Mouse (Mus musculus) urinary bladder, postnatal 10 days (tissue): ENCODE data around the gene Gm3415.
"Not testable (repeated sequence)": the region's sequence is repeated elsewhere in the genome, so short reads cannot be mapped to it uniquely, and the experiment has no call there.

ENCODE experiments used
- DNase-seq: peaks from one replicate; pipeline ENCODE4 v3.0.0; 2022; ENCODE audit warnings: low spot score

Gm3415 gene

DNA sequence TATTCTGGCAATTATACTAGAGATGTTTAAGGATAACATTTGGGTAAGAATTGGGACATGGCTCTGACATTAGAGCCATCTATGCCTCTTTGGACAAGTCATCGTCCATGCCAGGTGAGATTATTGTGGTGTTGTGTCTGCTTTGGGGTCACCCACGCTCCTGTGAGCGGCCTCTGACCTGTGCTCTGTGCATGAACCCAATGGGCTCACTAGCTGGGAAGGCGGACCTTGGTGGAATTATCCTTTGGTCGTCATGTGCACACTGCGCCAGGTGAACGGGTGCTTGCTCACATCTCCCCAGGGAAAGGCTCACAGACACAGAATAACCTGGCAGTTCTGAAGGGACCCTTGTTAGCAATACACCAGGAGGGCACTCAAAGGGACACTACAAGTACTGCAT lies 43.3 kb downstream of the Gm3415 start:
- DNase-seq = not testable (repeated sequence)

DNA sequence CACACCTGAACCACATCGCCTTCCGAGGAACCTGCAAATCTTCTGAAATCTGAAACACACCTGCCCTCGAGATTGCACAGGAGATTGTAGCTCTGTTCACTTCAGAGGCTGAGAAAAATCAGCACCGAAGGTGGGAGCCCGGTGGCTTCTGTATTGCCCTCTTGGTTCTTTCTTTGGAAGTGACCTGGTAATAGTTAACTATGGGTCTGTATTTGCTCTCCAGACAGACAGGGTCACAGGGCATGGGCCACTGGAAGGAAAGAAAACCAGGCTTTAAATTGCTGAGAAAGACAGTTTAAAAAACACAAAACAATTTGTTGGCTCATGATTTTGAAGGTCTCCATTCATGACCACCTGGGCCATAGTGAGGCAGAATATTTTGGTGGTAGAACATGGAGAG lies 44.0 kb downstream of the Gm3415 start:
- DNase-seq = no peak

DNA sequence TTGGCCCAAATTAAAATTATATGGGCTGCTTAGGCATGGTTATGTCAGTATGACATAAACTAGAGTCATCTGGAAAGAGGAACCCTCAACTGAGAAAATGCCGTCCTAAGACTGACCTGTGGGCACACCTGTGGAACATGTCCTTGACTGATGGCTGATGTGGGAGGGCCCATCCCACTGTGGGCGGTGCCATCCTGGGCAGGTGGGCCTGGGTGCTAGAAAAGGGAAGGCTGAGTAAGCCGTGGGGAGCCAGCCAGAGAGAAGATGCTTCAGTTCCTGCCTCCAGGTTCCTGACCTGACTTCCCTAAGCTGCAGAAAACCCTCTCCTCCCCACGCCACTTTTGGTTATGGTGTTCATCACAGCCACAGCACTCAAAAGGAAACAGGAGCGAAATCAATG lies 50.3 kb downstream of the Gm3415 start:
- DNase-seq = no peak

DNA sequence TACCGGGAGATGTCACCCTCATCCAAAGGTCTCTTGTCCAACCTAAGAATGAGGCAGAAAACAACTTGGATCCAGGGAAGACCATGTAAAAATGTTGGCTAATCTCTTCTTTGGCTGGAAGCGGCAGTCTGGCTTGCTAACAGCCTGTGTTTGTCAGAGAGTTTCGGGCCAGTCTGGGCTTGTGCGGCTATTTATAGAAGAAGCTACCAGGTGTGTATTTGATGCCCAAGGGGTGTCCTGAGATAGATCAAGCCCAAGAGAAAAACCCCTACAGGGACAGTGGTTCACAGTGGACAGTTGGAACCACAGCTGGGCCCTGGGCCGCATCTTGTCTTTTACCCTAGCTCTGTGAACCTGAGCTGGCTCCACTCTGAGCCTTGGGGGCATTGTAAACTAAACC lies 51.0 kb downstream of the Gm3415 start:
- DNase-seq = no peak

DNA sequence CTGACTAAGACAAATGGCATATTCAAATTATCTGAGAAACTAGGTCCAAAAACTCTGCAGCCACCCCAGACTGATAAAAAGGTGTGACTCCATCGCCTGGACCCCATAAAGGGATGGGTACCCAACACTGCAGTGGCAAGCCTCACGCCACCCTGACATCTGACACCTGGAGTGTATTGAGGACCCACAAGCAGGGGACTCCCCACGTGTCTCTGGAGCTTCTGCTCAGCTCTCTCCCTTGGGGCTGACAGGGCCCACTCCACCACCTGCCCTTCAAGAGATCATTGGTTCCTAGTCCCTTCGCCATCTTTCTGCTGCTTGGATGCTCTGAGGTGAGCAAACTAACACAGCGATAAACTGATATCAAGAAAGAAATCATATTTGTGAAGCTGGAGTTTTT lies 51.9 kb downstream of the Gm3415 start:
- DNase-seq = no peak
